Mouse (Mus musculus) midbrain, embryonic 15.5 days (tissue): ENCODE measurements around the gene Dhx37. TPM values are rescaled to one million over a fixed set of nuclear protein-coding genes. Genes with fewer than 3 reads are reported as not detected.
"Not testable (repeated sequence)": the region's sequence is repeated elsewhere in the genome, so short reads cannot be mapped to it uniquely, and the experiment has no call there.

Source experiments
- ATAC-seq: fragments of 200-750 bp; cut with Nextera tagmentation; replicated peaks from 2 replicates; pipeline ENCODE4 v1.8.0; 2017; ENCODE audit warnings: moderate TSS enrichment
- H3K27ac ChIP-seq: fragments of 300-500 bp; sonication (generic); 2 replicates; pipeline ENCODE4 v1.5.1; 2015; ENCODE audit warnings: mild to moderate bottlenecking, inconsistent platforms
- H3K27me3 ChIP-seq: fragments of 300-500 bp; sonication (generic); replicated peaks from 2 replicates; pipeline ENCODE4 v1.6.1; 2015; ENCODE audit warnings: inconsistent platforms
- H3K36me3 ChIP-seq: fragments of 300-500 bp; sonication (generic); replicated peaks from 2 replicates; pipeline ENCODE4 v1.6.1; 2015; ENCODE audit warnings: inconsistent platforms
- H3K4me1 ChIP-seq: fragments of 300-500 bp; sonication (generic); 2 replicates; pipeline ENCODE4 v1.6.1; 2015; ENCODE audit warnings: inconsistent platforms
- H3K4me2 ChIP-seq: fragments of 300-500 bp; sonication (generic); 2 replicates; pipeline ENCODE4 v1.6.1; 2015; ENCODE audit warnings: inconsistent platforms, mild to moderate bottlenecking, moderate library complexity
- H3K4me3 ChIP-seq: fragments of 300-500 bp; sonication (generic); 2 replicates; pipeline ENCODE4 v1.5.1; 2015; ENCODE audit warnings: mild to moderate bottlenecking, inconsistent platforms
- H3K9ac ChIP-seq: fragments of 300-500 bp; sonication (generic); 2 replicates; pipeline ENCODE4 v1.6.1; 2015; ENCODE audit warnings: mild to moderate bottlenecking, inconsistent platforms
- H3K9me3 ChIP-seq: fragments of 300-500 bp; sonication (generic); 2 replicates; pipeline ENCODE4 v1.6.1; 2016; ENCODE audit warnings: inconsistent platforms
- WGBS: fragments of 180-500 bp; shearing (Covaris S2); methylation state at CpG from one replicate; pipeline ENCODE4 v1.1.7; 2015; ENCODE audit warnings: mixed read lengths; 5-methylcytosine and 5-hydroxymethylcytosine counted together
- polyA plus RNA-seq: library from polyadenylated mRNA; unstranded; fragments of >200 nt; fragmentation: Nextera tagmentation; extraction: Ambion mirVana; gene quantifications from 2 replicates; pipeline ENCODE4 v1.2.1, GENCODE M21; 2015

Gene Dhx37
- polyA plus RNA-seq, 1 experiment from 2014 or later, result 14.8 TPM

DNA sequence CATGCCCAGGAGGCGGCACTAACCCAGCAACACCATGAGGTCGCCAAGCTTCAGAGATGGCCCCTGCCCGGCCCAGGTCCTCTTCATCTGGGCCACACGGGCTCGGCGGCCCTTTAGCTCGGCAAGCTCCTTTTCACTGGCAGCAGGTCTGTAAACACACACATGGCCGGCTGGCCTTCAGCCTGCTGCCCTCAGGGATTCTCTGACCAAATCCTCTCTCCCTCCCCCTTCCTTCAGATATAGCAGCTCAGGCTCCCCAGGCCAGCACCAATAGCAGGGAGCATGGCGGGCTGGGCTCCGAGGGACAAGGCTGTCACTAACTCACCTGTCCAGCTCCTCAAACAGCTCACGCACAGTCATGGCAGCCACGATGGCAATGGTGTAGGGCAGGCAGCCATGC is 15.3 kb downstream of the Dhx37 start:
- H3K27ac ChIP-seq, result no peak overlapping the region
- ATAC-seq, result no peak
- H3K4me1 ChIP-seq, result no peaks in the 10 kb centered on the region
- H3K27me3 ChIP-seq, result no peaks in the 10 kb centered on the region
- H3K36me3 ChIP-seq, result peaks cover 79% of the 10 kb centered on the region
- WGBS, result 89% methylated on average over 12 of the region's 12 CpGs
- H3K9me3 ChIP-seq, result no peaks in the 10 kb centered on the region
- H3K4me2 ChIP-seq, result no peak overlapping the region
- no peak overlapping the region for H3K9ac ChIP-seq
- H3K4me3 ChIP-seq, result no peak overlapping the region

DNA sequence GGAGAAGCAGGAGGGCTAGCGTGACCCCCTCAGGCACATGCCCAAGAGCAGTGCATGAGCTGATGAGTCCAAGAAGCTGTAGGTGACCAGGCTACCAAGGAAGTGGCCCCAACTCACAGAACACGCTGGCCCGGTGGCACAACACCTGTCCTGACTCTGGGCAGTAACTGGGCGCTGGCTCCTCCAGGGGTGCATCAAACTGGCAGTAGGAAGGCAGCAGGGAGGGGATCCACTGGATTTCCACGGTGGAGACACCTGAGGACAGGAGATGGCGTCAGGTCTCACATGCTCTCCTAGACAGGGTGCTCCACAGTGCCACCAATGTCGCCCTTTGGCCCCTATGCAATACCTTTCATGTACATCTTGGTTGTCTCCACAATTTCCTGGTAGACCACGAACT is 17.7 kb downstream of the Dhx37 start:
- H3K9me3 ChIP-seq, result no peaks in the 10 kb centered on the region
- H3K9ac ChIP-seq, result no peak overlapping the region
- ATAC-seq, result no peak
- WGBS, result 97% methylated on average over 8 of the region's 8 CpGs
- no peak overlapping the region for H3K4me2 ChIP-seq
- H3K4me1 ChIP-seq, result no peaks in the 10 kb centered on the region
- H3K36me3 ChIP-seq, result peaks cover 62% of the 10 kb centered on the region
- H3K4me3 ChIP-seq, result no peak overlapping the region
- no peak overlapping the region for H3K27ac ChIP-seq
- no peaks in the 10 kb centered on the region for H3K27me3 ChIP-seq

DNA sequence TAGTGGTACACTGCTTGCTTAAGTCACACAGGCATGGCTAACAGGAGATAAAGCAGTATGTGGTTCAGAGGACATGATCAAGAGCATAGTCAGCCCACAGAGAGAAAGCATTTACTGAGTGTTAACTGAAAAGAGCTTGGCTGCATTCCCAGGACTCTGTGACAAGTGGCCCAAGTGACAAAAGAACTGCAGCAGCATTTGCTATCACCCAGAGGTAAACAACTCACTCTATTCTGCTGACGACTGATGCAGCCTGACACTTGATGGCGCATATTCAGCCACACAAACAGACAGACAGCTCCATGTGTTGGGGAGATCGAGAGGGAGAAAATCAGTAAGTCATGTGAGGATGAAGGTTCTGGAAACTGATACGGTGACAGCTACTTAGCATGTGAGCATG is 20.2 kb downstream of the Dhx37 start:
- 76% methylated on average over 4 of the region's 4 CpGs for WGBS
- no peak for ATAC-seq

DNA sequence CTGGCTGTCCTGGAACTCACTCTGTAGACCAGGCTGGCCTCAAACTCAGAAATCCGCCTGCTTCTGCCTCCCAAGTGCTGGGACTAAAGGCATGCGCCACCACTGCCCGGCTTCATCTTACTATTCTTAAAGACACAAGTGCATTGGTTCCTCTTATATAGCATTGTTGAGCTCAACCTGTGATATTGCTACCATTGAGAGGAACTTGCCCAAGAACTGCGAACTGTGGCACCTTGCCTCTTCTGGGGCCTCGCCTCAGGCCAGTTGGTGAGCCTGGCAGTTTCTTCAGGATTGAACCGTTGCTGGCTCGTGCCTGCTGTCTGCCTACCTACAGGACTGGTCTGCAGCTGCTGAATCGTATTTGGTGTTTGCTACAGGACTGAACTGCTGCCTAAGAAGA is 21.4 kb downstream of the Dhx37 start:
- ATAC-seq, H3K27ac ChIP-seq, H3K27me3 ChIP-seq, H3K9me3 ChIP-seq, H3K4me1 ChIP-seq, H3K9ac ChIP-seq, H3K4me2 ChIP-seq, H3K4me3 ChIP-seq: not testable (repeated sequence)
- H3K36me3 ChIP-seq, result peaks cover 40% of the 10 kb centered on the region
- 93% methylated on average over 8 of the region's 8 CpGs for WGBS

More for the DNA sequence above, 20.2 kb downstream of the Dhx37 start:
- H3K27me3 ChIP-seq, result no peaks in the 10 kb centered on the region
- H3K4me1 ChIP-seq, result 0 out of 2 replicates have a peak, but pooled peaks cover 4% of the 10 kb centered on the region
- no peak overlapping the region for H3K4me2 ChIP-seq
- no peak overlapping the region for H3K9ac ChIP-seq
- H3K36me3 ChIP-seq, result peaks cover 50% of the 10 kb centered on the region
- no peak overlapping the region for H3K27ac ChIP-seq
- no peak overlapping the region for H3K4me3 ChIP-seq
- H3K9me3 ChIP-seq, result no peaks in the 10 kb centered on the region

DNA sequence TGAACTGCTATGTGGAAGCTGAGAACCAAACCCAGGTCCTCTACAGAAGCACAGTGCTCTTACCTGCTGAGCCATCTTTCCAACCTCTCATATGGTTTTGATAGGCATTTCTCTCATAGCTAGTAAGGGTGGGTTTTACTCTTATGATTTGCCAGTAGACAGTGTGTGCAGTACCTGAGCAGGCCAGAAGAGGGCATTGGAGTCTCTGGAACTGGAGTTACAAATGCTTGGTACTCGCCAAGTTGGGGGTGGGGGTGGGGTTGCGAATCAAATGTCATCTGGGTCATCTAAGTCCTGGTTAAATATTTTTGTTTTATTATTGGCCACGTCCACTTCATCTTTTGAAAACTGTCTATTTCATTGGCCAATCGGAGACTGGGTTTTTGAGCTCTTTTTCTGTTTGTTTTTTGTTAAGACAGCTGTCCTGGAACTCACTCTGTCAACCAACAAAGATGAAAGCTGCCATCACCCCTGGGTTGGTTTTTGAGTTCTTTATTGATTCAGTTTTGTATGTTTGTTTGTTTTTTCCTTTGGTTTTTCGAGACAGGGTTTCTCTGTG is 21.9 kb downstream of the Dhx37 start:
- Histone ChIP-seq H3K36me3 (peaks cover 36% of the 10 kb centered on the region), H3K27me3 (no peaks in the 10 kb centered on the region), H3K4me3 (no peak overlapping the region), H3K9me3 (no peaks in the 10 kb centered on the region), H3K4me1 (peaks cover 9% of the 10 kb centered on the region), H3K27ac (no peak overlapping the region), H3K9ac (no peak overlapping the region), H3K4me2 (no peak overlapping the region)
- 55% methylated on average over 5 of the region's 5 CpGs for WGBS
- ATAC-seq, result no peak

DNA sequence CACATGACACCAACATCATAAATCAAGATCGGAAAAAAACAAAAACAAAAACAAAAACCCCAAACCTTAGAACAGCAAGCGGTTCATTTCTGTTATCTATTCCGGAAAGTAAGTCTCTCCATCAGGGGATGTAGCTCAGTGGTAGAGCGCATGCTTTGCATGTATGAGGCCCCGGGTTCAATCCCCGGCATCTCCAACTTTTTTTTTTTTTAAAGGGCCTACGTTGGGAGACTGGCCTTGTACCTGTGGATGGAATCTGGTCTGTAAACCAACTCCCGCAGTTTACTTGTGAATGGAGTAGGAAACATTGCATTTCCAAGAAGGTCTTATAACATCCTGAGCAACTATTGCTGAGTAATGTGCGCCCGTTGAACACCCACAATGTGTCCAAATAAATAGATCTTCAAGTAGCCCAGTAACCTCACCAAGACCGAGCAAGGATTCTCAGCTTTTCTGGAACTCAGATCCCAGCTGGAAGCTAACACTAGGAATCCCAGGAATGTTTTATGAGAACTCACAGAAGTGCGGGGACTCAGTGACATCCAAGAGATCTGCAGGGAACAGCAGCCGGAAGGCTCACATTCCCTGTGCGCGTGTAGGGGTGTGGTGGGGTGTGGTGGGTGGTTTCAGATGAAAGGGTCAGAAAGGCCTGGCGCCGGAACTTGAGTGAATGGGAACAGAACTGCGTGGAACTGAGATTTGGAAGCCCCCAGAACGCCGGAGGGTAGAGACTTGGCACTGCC is 24.4 kb downstream of the Dhx37 start:
- Histone ChIP-seq H3K27ac (peak overlapping the region; percentile 36; the same call in 1 of the 2 replicates), H3K4me3 (peak overlapping the region; percentile 21), H3K9me3 (no peaks in the 10 kb centered on the region), H3K9ac (no peak overlapping the region), H3K4me1 (peaks cover 14% of the 10 kb centered on the region), H3K4me2 (peak overlapping the region; percentile 34), H3K27me3 (no peaks in the 10 kb centered on the region), H3K36me3 (peaks cover 11% of the 10 kb centered on the region)
- no peak for ATAC-seq
- 10% methylated on average over 20 of the region's 20 CpGs for WGBS

DNA sequence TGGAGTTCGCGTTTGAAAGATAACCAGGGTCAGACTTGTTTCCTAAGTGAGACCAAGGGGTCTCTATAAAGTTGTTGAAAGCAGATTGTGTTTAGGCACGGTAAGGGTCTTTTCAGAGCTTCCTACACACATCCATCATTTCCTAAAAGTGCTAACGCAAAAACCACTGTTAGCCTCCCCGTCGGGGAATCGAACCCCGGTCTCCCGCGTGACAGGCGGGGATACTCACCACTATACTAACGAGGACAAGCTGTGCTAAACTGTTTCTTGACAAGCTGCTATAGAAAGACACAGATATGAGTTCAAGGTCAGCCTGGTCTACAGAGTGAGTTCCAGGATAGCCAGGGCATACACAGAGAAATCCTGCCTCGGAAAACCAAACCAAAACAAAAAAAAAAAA is 25.1 kb downstream of the Dhx37 start:
- ATAC-seq, result peak; percentile 37
- WGBS, result under 1% methylated on average over 13 of the region's 13 CpGs
- Histone ChIP-seq H3K4me2 (peak overlapping the region; percentile 34), H3K4me1 (peaks cover 15% of the 10 kb centered on the region), H3K36me3 (peaks cover 7% of the 10 kb centered on the region; the same call in 1 of the 2 replicates), H3K27ac (peak overlapping the region; percentile 36), H3K27me3 (no peaks in the 10 kb centered on the region), H3K9ac (no peak overlapping the region), H3K4me3 (peak overlapping the region; percentile 21), H3K9me3 (no peaks in the 10 kb centered on the region)

DNA sequence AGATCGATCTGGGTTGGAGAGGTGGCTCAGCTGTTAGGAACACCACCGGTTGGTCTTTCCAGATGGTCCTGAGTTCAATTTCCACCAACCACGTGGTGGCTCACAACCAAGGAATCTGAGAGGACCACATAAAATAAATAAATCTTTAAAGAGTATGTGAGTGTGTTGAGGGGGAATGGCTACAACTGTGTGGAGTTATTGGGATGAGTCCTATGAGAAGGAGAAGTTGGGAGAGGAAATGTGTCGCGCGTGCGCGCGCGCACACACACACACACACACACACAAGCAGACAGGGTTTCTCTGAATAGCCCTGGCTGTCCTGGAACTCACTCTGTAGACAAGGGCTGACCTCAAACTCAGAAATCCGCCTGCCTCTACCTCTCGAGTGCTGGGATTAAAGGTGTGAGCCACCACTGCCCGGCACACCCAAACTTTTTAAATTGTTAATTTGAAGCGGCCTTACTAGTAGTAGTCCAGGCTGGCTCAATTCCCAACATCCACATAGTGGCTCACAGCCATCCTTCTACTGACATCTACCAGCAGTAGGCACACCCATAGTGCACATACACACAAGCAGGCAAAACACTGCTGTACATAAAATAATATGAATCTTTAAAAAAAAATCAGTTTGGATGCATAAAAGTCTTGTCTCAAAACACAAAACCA is 25.9 kb downstream of the Dhx37 start:
- Histone ChIP-seq H3K4me1 (peaks cover 19% of the 10 kb centered on the region), H3K27me3 (no peaks in the 10 kb centered on the region), H3K36me3 (no peaks in the 10 kb centered on the region), H3K4me2 (no peak overlapping the region), H3K27ac (peak overlapping the region; percentile 91; the same call in 1 of the 2 replicates), H3K4me3 (no peak overlapping the region), H3K9me3 (no peaks in the 10 kb centered on the region), H3K9ac (no peak overlapping the region)
- no peak for ATAC-seq
- WGBS, result 67% methylated on average over 14 of the region's 14 CpGs

DNA sequence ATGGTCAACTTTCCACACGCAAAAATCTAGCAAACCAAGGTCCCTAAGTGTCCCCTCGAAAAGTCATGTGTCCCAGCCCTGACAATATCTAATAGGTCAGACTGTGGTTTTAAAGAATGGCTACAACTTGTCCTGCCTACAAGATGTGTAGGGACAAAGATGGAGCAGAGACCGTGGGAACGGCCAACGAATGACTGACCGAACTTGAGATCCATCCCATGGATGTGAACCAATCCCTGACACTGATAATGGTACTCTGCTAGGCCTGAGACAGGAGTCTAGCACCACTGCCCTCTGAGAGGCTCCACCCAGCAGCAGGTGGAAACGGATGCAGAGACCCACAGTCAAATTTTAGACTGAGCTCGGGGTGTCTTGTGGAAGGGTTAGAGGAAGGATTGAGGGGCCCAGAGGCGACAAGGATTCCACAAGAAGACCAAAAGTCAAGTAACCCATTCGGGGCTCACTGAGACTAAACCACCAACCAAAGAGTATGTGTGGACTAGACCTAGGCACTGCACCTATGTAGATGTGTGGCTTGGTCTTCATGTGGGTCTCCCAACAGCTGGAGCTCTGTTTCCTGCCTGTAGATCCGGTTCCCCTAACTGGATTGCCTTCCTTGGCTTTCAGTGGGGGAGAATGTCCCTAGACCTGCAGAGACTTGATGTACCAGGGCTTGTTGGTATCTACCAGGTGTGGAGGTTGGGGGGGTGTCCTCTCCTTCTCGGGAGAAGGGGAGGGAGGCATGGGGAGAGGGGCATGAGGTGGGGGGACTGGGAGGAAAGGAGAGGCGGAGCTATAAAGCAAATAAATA is 26.7 kb downstream of the Dhx37 start:
- WGBS, result 59% methylated on average over 13 of the region's 13 CpGs
- ATAC-seq, result no peak
- Histone ChIP-seq H3K4me3 (peak overlapping the region; percentile 53), H3K4me1 (peaks cover 19% of the 10 kb centered on the region), H3K36me3 (no peaks in the 10 kb centered on the region), H3K9me3 (no peaks in the 10 kb centered on the region), H3K27ac (peak overlapping the region; percentile 91), H3K9ac (peak overlapping the region; percentile 62), H3K4me2 (peak overlapping the region; percentile 68), H3K27me3 (no peaks in the 10 kb centered on the region)

DNA sequence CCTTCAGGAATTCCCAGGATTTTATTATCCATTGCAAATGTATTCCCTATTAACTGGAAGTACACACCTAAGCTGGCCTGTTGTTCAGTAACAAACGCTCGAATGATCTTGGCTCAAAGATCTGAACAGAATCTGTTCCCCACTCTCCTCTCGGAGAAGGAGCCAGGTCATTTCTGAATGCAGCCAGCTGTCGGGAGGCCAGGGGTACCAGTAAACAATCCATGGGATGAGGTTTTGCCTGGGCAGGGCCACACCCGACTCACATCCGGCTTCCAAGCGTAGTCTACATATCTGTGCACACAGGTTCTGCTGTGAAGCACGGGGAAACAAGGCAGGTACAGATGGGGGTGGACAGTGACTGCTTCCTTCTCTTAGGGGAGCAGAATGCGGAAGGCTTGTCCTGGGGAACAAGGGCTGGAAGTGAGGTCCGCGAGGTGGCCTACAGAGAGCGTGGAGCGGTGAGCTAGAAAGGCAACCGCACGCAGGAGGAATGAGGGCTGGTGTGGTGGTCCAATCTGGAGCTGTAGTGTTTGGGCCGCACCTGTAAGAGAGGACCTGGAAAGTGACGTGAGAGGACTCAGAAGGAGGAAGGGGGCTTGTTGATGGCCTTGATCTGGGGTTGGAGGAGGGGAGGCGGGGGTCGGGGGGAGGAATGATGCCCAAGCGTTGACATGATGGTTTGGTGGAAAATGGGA is 27.5 kb downstream of the Dhx37 start:
- peak overlapping the region; percentile 68 for H3K4me2 ChIP-seq
- peak; percentile 28 for ATAC-seq
- WGBS, result 2% methylated on average over 20 of the region's 20 CpGs
- H3K27ac ChIP-seq, result peak overlapping the region; percentile 91
- no peaks in the 10 kb centered on the region for H3K36me3 ChIP-seq
- H3K9me3 ChIP-seq, result no peaks in the 10 kb centered on the region
- peak overlapping the region; percentile 62 for H3K9ac ChIP-seq
- peak overlapping the region; percentile 53 for H3K4me3 ChIP-seq
- H3K27me3 ChIP-seq, result no peaks in the 10 kb centered on the region
- H3K4me1 ChIP-seq, result peaks cover 19% of the 10 kb centered on the region

DNA sequence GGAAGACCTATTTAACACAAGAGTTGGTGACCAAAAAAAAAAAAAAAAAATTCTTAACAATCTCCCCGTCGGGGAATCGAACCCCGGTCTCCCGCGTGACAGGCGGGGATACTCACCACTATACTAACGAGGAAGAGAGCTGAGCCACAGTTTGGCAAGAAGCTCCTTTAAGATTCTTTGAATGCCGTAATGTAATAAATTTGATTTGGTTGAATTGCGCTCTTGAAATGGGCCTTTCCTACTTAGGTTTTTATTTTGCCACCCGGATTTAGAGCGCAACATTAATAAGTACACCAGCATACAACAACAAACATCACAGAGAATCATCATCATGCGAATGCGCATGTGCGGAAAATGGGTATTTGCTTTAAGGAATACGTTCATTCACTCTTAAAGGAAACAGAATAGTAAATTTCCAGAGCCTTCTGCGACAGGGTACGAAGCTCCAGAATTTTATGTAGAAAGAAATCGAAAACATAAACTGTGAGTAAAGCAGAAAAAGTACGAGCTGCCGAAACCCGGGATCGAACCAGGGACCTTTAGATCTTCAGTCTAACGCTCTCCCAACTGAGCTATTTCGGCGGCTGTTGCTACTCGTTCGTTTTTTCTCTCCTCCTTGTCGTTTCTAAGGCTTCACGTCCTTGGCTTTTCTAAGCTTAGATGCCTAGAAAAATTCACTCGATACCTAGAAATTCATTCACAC is 28.2 kb downstream of the Dhx37 start:
- H3K4me2 ChIP-seq, result peak overlapping the region; percentile 68
- peak overlapping the region; percentile 91 for H3K27ac ChIP-seq
- under 1% methylated on average over 31 of the region's 31 CpGs for WGBS
- no peaks in the 10 kb centered on the region for H3K36me3 ChIP-seq
- ATAC-seq, result peak; percentile 62
- peaks cover 19% of the 10 kb centered on the region for H3K4me1 ChIP-seq
- H3K27me3 ChIP-seq, result no peaks in the 10 kb centered on the region
- no peaks in the 10 kb centered on the region for H3K9me3 ChIP-seq
- peak overlapping the region; percentile 53 for H3K4me3 ChIP-seq
- H3K9ac ChIP-seq, result peak overlapping the region; percentile 65
